Mouse (Mus musculus) small intestine, adult 2 months (tissue): Measurements from ENCODE around the gene Ackr4. TPM values are rescaled to one million over a fixed set of nuclear protein-coding genes. Genes with fewer than 3 reads are reported as not detected.

Source experiments
- H3K27ac ChIP-seq: fragments of 200-500 bp; 2 replicates; pipeline ENCODE4 v1.5.1; 2012; ENCODE audit warnings: low read depth, low read length, control low read depth, inconsistent platforms; ENCODE audit not compliant: insufficient read depth
- H3K27me3 ChIP-seq: fragments of 200-500 bp; 2 replicates; pipeline ENCODE4 v1.6.1; 2012; ENCODE audit warnings: mild to moderate bottlenecking, moderate library complexity, low read length, inconsistent platforms; ENCODE audit not compliant: control insufficient read depth, insufficient read depth
- H3K36me3 ChIP-seq: fragments of 200-500 bp; 2 replicates; pipeline ENCODE4 v1.6.1; 2012; ENCODE audit warnings: mild to moderate bottlenecking, low read length, control low read depth, inconsistent platforms; ENCODE audit not compliant: control insufficient read depth, insufficient read depth
- H3K4me1 ChIP-seq: fragments of 200-500 bp; 2 replicates; pipeline ENCODE4 v1.6.1; 2012; ENCODE audit warnings: low read length, inconsistent platforms, mixed read lengths; ENCODE audit not compliant: control insufficient read depth, insufficient read depth, insufficient read length
- H3K4me3 ChIP-seq: fragments of 200-500 bp; 2 replicates; pipeline ENCODE4 v1.5.1; 2012; ENCODE audit warnings: low read depth, mild to moderate bottlenecking, control low read depth, inconsistent platforms, low read length, moderate library complexity
- CTCF ChIP-seq: fragments of 200-500 bp; IDR thresholded peaks from 2 replicates; pipeline ENCODE4 v1.5.1; 2012; ENCODE audit warnings: low read depth, mild to moderate bottlenecking, control low read depth, inconsistent platforms, low read length, moderate library complexity, mixed read lengths; ENCODE audit not compliant: insufficient replicate concordance, insufficient read length; ENCODE audit errors: extremely low read depth
- POLR2A ChIP-seq: fragments of 200-500 bp; IDR thresholded peaks from 2 replicates; pipeline ENCODE4 v1.6.1; 2012; ENCODE audit warnings: low read depth, mild to moderate bottlenecking, control low read depth, inconsistent platforms, low read length, moderate library complexity
- WGBS: fragments of 180-500 bp; shearing (Covaris S2); methylation state at CpG from one replicate; pipeline ENCODE4 v1.1.7; 2018; 5-methylcytosine and 5-hydroxymethylcytosine counted together
- polyA plus RNA-seq: library from polyadenylated mRNA; depleted of rRNA; stranded (reverse); fragments of >200 nt; gene quantifications from 2 replicates; pipeline ENCODE4 v1.2.3, GENCODE M21; 2012; rRNA removed

The Ackr4 gene
- polyA plus RNA-seq, result 1.8 and 3.2 TPM in 2 replicates

DNA sequence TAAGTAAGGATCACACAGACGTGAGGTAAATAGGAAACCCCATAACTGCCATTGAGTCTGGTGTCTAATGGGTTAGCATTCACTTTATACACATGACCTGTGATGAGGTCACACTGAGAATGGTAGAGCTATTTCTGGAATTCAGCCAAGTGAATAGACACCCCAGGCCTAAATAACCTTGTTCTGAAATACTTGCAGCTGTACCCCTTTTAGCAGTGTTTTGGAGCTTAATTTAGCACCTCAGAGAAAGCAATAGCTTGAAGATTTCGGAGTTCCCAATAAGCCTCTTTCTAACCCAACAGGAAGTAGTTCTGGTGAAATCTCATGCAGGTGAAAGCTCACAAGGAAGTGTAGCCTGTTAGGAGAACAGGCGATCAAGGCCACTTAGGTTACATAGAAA lies at the start of gene Ackr4:
Gene Ackr4, minus strand, starts transcription at position 101 of the 400 bp plus-strand sequence.
- 88% methylated on average over 3 of the region's 3 CpGs for WGBS
- H3K27ac ChIP-seq, result no peak within 1 kb of the TSS
- H3K27me3 ChIP-seq, result no peaks in the 10 kb centered on the region
- H3K4me1 ChIP-seq, result no peaks in the 10 kb centered on the region
- H3K4me3 ChIP-seq, result no peak within 1 kb of the TSS
- peaks cover 30% of the 10 kb centered on the region for H3K36me3 ChIP-seq
- TF ChIP-seq CTCF (no peak), POLR2A (no peak)

DNA sequence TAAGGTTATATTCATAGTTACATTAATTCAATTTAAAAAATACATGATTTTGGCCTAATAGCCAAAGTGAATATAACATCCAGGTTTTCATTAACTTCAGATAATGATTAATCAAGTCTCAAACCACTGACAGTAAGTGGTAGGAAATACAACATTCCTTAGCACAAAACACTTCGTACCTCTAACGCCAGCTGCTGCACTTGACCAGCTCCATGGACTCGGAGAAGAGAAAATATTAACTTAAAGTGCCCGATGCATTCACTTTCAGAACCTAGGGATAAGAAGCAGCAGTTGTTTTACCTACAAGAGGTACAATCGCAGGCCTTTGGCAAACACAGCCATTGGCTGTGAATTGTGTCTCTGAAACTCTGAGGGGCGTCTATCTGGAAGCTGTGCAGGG lies 45.6 kb upstream of the Ackr4 start:
- TF ChIP-seq CTCF (no peak), POLR2A (no peak)
- Histone ChIP-seq H3K27me3 (no peaks in the 10 kb centered on the region), H3K27ac (no peak overlapping the region), H3K36me3 (peaks cover 66% of the 10 kb centered on the region), H3K4me1 (no peaks in the 10 kb centered on the region), H3K4me3 (no peak overlapping the region)
- WGBS, result 91% methylated on average over 6 of the region's 6 CpGs

DNA sequence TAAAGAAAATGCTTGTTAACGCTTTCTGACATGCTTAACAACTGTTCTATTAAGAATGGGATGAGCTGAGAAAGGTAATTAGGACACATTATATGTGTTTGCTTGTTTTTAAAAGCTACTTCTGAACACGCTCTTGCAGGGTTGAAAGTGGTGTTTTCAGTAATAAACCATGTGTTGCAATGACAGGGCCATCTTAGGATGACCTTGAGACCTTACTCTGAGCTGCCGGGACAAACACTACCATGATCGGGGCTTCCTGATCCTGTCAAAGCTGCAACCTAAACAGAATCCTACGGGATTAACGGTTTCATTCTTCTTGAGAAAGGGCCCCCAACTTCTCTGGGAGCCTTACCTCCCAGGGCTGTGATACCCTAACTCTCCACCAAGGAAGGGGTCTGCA lies 44.9 kb upstream of the Ackr4 start:
- 86% methylated on average over 6 of the region's 6 CpGs for WGBS
- peaks cover 70% of the 10 kb centered on the region for H3K36me3 ChIP-seq
- H3K27me3 ChIP-seq, result no peaks in the 10 kb centered on the region
- no peaks in the 10 kb centered on the region for H3K4me1 ChIP-seq
- no peak overlapping the region for H3K4me3 ChIP-seq
- H3K27ac ChIP-seq, result no peak overlapping the region
- TF ChIP-seq CTCF (no peak), POLR2A (no peak)

DNA sequence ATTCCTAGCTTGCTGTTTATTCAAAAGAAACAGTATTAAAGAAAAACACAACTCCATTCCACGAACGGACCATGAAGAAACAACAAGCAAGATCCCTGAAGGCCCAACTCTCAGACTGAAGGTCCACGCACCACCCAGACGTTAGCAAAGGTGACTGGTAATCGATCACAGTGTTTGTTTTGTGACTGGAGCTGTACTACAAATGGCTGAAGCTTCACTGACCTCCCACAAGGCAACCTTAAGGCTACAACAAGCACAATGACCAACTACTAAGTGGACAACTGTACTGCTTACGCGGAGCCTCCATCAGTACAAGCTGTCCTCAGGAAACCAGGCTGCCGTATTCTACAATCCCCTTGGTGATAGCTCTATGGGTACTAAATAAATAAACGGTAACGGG lies 43.3 kb upstream of the Ackr4 start:
- Histone ChIP-seq H3K4me3 (no peak overlapping the region), H3K27me3 (no peaks in the 10 kb centered on the region), H3K36me3 (peaks cover 71% of the 10 kb centered on the region), H3K27ac (no peak overlapping the region), H3K4me1 (no peaks in the 10 kb centered on the region)
- 91% methylated on average over 10 of the region's 10 CpGs for WGBS
- TF ChIP-seq POLR2A, result no peak
- no peak for TF ChIP-seq CTCF

DNA sequence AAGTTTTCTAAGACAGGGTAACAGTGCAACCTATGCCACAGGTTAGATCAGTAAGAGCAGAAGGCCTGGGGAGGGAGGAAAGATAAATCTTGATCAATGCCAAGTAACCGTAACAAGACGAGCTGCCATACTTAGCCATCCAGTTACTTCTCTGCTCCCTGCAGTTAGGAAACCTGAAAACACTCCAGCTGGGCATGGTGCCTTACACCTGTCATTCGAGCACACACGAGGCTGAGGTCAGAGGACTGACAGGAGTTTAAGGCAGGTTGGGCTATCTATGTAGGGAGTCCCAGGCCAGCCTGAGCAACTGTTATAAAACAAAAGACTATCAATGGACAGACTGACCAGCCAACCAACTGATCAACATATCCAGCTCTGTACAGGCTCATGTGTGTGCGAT lies 39.2 kb upstream of the Ackr4 start:
- Histone ChIP-seq H3K27ac (no peak overlapping the region), H3K36me3 (peaks cover 79% of the 10 kb centered on the region), H3K4me1 (no peaks in the 10 kb centered on the region), H3K27me3 (no peaks in the 10 kb centered on the region), H3K4me3 (no peak overlapping the region)
- 92% methylated on average over 5 of the region's 5 CpGs for WGBS
- no peak for TF ChIP-seq POLR2A

DNA sequence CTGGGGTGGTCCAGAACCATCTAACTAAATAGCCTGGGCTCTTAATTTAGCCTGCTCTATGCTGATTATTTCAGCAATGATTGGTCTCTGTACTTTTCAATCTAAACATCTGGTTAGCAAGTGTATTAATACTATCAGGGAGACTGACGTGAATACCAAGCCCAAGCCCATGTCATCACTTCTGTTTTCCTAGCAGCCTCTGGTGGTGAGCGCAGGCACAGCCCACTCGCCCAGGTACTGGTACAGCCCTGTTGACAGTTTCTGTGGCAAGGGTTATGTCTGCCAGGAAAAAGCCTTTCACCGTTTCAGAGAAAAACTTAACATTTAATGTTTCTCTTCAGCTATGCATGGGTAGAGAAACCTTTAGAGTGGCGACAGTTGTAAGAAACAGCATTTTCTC lies 37.5 kb upstream of the Ackr4 start:
- 87% methylated on average over 5 of the region's 5 CpGs for WGBS
- Histone ChIP-seq H3K4me1 (no peaks in the 10 kb centered on the region), H3K27me3 (no peaks in the 10 kb centered on the region), H3K27ac (no peak overlapping the region), H3K4me3 (no peak overlapping the region), H3K36me3 (peaks cover 79% of the 10 kb centered on the region)
- TF ChIP-seq CTCF, result no peak

DNA sequence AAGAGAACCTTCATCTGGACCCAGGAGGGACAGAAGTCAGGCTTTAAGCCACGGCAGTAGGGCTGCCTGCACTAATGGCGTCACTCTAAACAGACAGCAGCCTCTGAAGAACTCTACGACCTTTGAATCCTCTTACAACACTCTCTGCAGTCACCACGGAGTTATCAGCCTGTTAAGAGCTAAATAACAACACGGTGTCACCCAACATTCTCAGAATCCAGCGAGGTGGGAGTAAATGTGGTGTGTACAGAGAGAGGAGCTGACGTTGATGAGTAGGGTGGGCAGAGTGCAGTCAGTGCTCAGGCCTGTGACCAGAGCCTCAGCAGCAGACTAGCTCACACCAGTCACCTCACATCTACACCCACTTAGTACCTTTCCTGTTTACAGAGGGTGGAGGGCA lies 34.4 kb upstream of the Ackr4 start:
- Histone ChIP-seq H3K27ac (no peak overlapping the region), H3K36me3 (peaks cover 86% of the 10 kb centered on the region)
- no peak for TF ChIP-seq POLR2A
- TF ChIP-seq CTCF, result no peak

DNA sequence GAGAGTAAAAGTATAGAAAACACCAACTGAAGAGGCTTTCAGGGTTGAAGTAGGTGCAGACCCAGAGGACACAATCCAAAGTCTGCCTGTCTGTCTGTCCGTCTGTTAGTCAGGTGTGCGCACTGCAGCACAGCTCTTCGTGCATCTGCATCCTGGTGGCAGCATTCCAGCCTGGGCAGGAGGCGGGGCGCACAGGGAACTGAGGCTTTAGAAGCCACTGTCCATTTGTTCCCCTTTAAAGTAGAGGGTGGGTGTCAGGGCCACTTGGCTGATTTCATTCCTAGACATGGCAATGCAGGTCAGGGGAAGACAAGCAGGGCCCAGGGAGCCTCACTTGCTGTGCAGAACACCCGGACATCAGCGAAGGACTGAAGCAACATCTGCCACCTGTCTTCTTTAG lies 30.6 kb upstream of the Ackr4 start:
- Histone ChIP-seq H3K4me1 (no peaks in the 10 kb centered on the region), H3K4me3 (no peak overlapping the region), H3K36me3 (peaks cover 88% of the 10 kb centered on the region), H3K27ac (no peak overlapping the region), H3K27me3 (no peaks in the 10 kb centered on the region)
- TF ChIP-seq CTCF, result no peak
- TF ChIP-seq POLR2A, result no peak
- 92% methylated on average over 7 of the region's 7 CpGs for WGBS

More for the DNA sequence above, 34.4 kb upstream of the Ackr4 start:
- H3K27me3 ChIP-seq, result no peaks in the 10 kb centered on the region
- no peaks in the 10 kb centered on the region for H3K4me1 ChIP-seq
- whole genome bisulfite sequencing, result 61% methylated on average over 7 of the region's 7 CpGs
- H3K4me3 ChIP-seq, result no peak overlapping the region
